Mouse (Mus musculus): ENCODE results near the gene Aloxe3.

Aloxe3 gene

GRCm38 (mm10) chr11:69180120-69180519 is 54.4 kb downstream of the Aloxe3 start:
- no peak for DNase-seq (ENCODE audit: low spot score)

GRCm38 (mm10) chr11:69185031-69185430 is 59.3 kb downstream of the Aloxe3 start:
- DNase-seq (ENCODE audit: low spot score) = no peak

GRCm38 (mm10) chr11:69185936-69186335 is 60.2 kb downstream of the Aloxe3 start:
- DNase-seq (ENCODE audit: low spot score) = no peak

- DNase-seq (ENCODE audit: low spot score) = no peak
These were observed 67.1 kb downstream of the Aloxe3 start for GRCm38 (mm10) chr11:69192840-69193239.

- no peak for DNase-seq (ENCODE audit: low spot score)
These were observed 71.1 kb downstream of the Aloxe3 start for GRCm38 (mm10) chr11:69196766-69197165.

GRCm38 (mm10) chr11:69197194-69197593 is 71.5 kb downstream of the Aloxe3 start:
- DNase-seq (ENCODE audit: low spot score) = no peak

- DNase-seq (ENCODE audit: low spot score) = no peak
These were observed 72.0 kb downstream of the Aloxe3 start, which contains the start of gene Alox8 for GRCm38 (mm10) chr11:69197743-69198142. Alox8 (minus strand) TSS chr11:69197843.
